Mouse (Mus musculus) hindbrain, embryonic 15.5 days (tissue): ENCODE data around the gene Fam172a. TPM values are rescaled to one million over a fixed set of nuclear protein-coding genes. Genes with fewer than 3 reads are reported as not detected.
"Not testable (repeated sequence)": the region's sequence is repeated elsewhere in the genome, so short reads cannot be mapped to it uniquely, and the experiment has no call there.

Experiments used
- ATAC-seq: fragments of 200-750 bp; cut with Nextera tagmentation; 2 replicates; pipeline ENCODE4 v1.8.0; 2017; ENCODE audit warnings: low read depth, moderate number of reproducible peaks, moderate TSS enrichment; ENCODE audit not compliant: low FRiP score
- H3K27ac ChIP-seq: fragments of 300-500 bp; sonication (generic); replicated peaks from 2 replicates; pipeline ENCODE4 v1.5.1; 2015; ENCODE audit warnings: mild to moderate bottlenecking, inconsistent platforms
- H3K27me3 ChIP-seq: fragments of 300-500 bp; sonication (generic); 2 replicates; pipeline ENCODE4 v1.6.1; 2015; ENCODE audit warnings: control low read depth, inconsistent platforms
- H3K36me3 ChIP-seq: fragments of 300-500 bp; sonication (generic); 2 replicates; pipeline ENCODE4 v1.6.1; 2015; ENCODE audit warnings: control low read depth, inconsistent platforms
- H3K4me1 ChIP-seq: fragments of 300-500 bp; sonication (generic); replicated peaks from 2 replicates; pipeline ENCODE4 v1.6.1; 2015; ENCODE audit warnings: control low read depth, inconsistent platforms
- H3K4me2 ChIP-seq: fragments of 300-500 bp; sonication (generic); 2 replicates; pipeline ENCODE4 v1.6.1; 2015; ENCODE audit warnings: moderate library complexity, mild to moderate bottlenecking, inconsistent platforms
- H3K4me3 ChIP-seq: fragments of 300-500 bp; sonication (generic); 2 replicates; pipeline ENCODE4 v1.5.1; 2015; ENCODE audit warnings: mild to moderate bottlenecking, inconsistent platforms
- H3K9ac ChIP-seq: fragments of 300-500 bp; sonication (generic); 2 replicates; pipeline ENCODE4 v1.6.1; 2015; ENCODE audit warnings: inconsistent platforms
- H3K9me3 ChIP-seq: fragments of 300-500 bp; sonication (generic); 2 replicates; pipeline ENCODE4 v1.6.1; 2016; ENCODE audit warnings: control low read depth, inconsistent platforms
- WGBS: fragments of 180-500 bp; shearing (Covaris S2); methylation state at CpG from one replicate; pipeline ENCODE4 v1.1.7; 2015; 5-methylcytosine and 5-hydroxymethylcytosine counted together
- polyA plus RNA-seq: library from polyadenylated mRNA; unstranded; fragments of >200 nt; fragmentation: Nextera tagmentation; extraction: Ambion mirVana; gene quantifications from 2 replicates; pipeline ENCODE4 v1.2.1, GENCODE M21; 2015

Gene Fam172a
- polyA plus RNA-seq, result 38.2 and 42.1 TPM in 2 replicates

GRCm38 (mm10) chr13:77701733-77702132 lies at the start of gene Fam172a:
Gene Fam172a (plus strand): TSS chr13:77702033.
- H3K4me3 ChIP-seq, ATAC-seq, H3K4me1 ChIP-seq, H3K9me3 ChIP-seq, H3K36me3 ChIP-seq, H3K9ac ChIP-seq, H3K27ac ChIP-seq, H3K4me2 ChIP-seq, H3K27me3 ChIP-seq: not testable (repeated sequence)
- no CpG with 5 or more reads among the region's 6 CpGs for WGBS

GRCm38 (mm10) chr13:77688651-77689050 lies 13.2 kb upstream of the Fam172a start:
- Histone ChIP-seq H3K9ac (no peak overlapping the region), H3K4me1 (no peaks in the 10 kb centered on the region), H3K36me3 (no peaks in the 10 kb centered on the region), H3K4me2 (no peak overlapping the region), H3K4me3 (no peak overlapping the region), H3K27ac (no peak overlapping the region), H3K27me3 (no peaks in the 10 kb centered on the region), H3K9me3 (no peaks in the 10 kb centered on the region)
- 28% methylated on average over 2 of the region's 2 CpGs for WGBS
- no peak for ATAC-seq

GRCm38 (mm10) chr13:77708514-77709013 lies 6.7 kb downstream of the Fam172a start:
- Histone ChIP-seq H3K9me3 (no peaks in the 10 kb centered on the region), H3K4me1 (peaks cover 16% of the 10 kb centered on the region), H3K36me3 (no peaks in the 10 kb centered on the region), H3K4me2 (peak overlapping the region; percentile 86), H3K27me3 (no peaks in the 10 kb centered on the region), H3K4me3 (peak overlapping the region; percentile 99), H3K27ac (peak overlapping the region; percentile 60; the same call in 1 of the 2 replicates), H3K9ac (peak overlapping the region; percentile 82)
- peak; percentile 98 for ATAC-seq
- under 1% methylated on average over 35 of the region's 35 CpGs for WGBS

- Histone ChIP-seq H3K27ac (no peak overlapping the region), H3K27me3 (no peaks in the 10 kb centered on the region), H3K4me1 (no peaks in the 10 kb centered on the region), H3K9me3 (no peaks in the 10 kb centered on the region), H3K9ac (no peak overlapping the region), H3K4me3 (no peak overlapping the region), H3K4me2 (no peak overlapping the region), H3K36me3 (no peaks in the 10 kb centered on the region)
- WGBS, result 94% methylated on average over 2 of the region's 2 CpGs
- no peak for ATAC-seq
These were observed 15.7 kb downstream of the Fam172a start for GRCm38 (mm10) chr13:77717499-77717898.

- Histone ChIP-seq H3K4me2 (no peak overlapping the region), H3K9ac (no peak overlapping the region), H3K27me3 (no peaks in the 10 kb centered on the region), H3K4me1 (no peaks in the 10 kb centered on the region), H3K36me3 (no peaks in the 10 kb centered on the region), H3K27ac (no peak overlapping the region), H3K9me3 (no peaks in the 10 kb centered on the region), H3K4me3 (no peak overlapping the region)
- ATAC-seq, result no peak
These were observed 41.0 kb downstream of the Fam172a start for GRCm38 (mm10) chr13:77742822-77743221.

- ATAC-seq, result no peak
- H3K4me1 ChIP-seq, result no peaks in the 10 kb centered on the region
- no peak overlapping the region for H3K4me2 ChIP-seq
- WGBS, result 84% methylated on average over 2 of the region's 2 CpGs
- H3K9me3 ChIP-seq, result no peaks in the 10 kb centered on the region
- H3K9ac ChIP-seq, result no peak overlapping the region
- H3K36me3 ChIP-seq, result no peaks in the 10 kb centered on the region
- H3K27me3 ChIP-seq, result no peaks in the 10 kb centered on the region
- H3K27ac ChIP-seq, result no peak overlapping the region
- H3K4me3 ChIP-seq, result no peak overlapping the region
These were observed 75.8 kb downstream of the Fam172a start for GRCm38 (mm10) chr13:77777606-77778005.

- not testable (repeated sequence) for H3K4me1 ChIP-seq, H3K36me3 ChIP-seq, H3K4me3 ChIP-seq, H3K27me3 ChIP-seq, H3K9ac ChIP-seq, H3K4me2 ChIP-seq, H3K9me3 ChIP-seq, ATAC-seq, H3K27ac ChIP-seq
- WGBS, result 100% methylated on average over 2 of the region's 2 CpGs
These were observed 105.5 kb downstream of the Fam172a start for GRCm38 (mm10) chr13:77807341-77807740.

GRCm38 (mm10) chr13:77810449-77810848 lies 108.6 kb downstream of the Fam172a start:
- Histone ChIP-seq H3K9ac (no peak overlapping the region), H3K9me3 (no peaks in the 10 kb centered on the region), H3K4me2 (no peak overlapping the region), H3K4me1 (no peaks in the 10 kb centered on the region), H3K4me3 (no peak overlapping the region), H3K27ac (no peak overlapping the region), H3K36me3 (no peaks in the 10 kb centered on the region), H3K27me3 (no peaks in the 10 kb centered on the region)
- no peak for ATAC-seq
- WGBS, result 100% methylated on average over 1 of the region's 1 CpGs

- H3K9ac ChIP-seq, result no peak overlapping the region
- no peak for ATAC-seq
- H3K9me3 ChIP-seq, result no peaks in the 10 kb centered on the region
- 94% methylated on average over 4 of the region's 4 CpGs for WGBS
- no peaks in the 10 kb centered on the region for H3K36me3 ChIP-seq
- no peaks in the 10 kb centered on the region for H3K4me1 ChIP-seq
- no peak overlapping the region for H3K4me2 ChIP-seq
- H3K4me3 ChIP-seq, result no peak overlapping the region
- H3K27me3 ChIP-seq, result no peaks in the 10 kb centered on the region
- H3K27ac ChIP-seq, result no peak overlapping the region
These were observed 124.3 kb downstream of the Fam172a start for GRCm38 (mm10) chr13:77826138-77826537.

- no peak overlapping the region for H3K4me3 ChIP-seq
- no peak overlapping the region for H3K27ac ChIP-seq
- no peak for ATAC-seq
- no peaks in the 10 kb centered on the region for H3K27me3 ChIP-seq
- no peaks in the 10 kb centered on the region for H3K9me3 ChIP-seq
- 100% methylated on average over 2 of the region's 2 CpGs for WGBS
- H3K36me3 ChIP-seq, result no peaks in the 10 kb centered on the region
- no peak overlapping the region for H3K9ac ChIP-seq
- H3K4me2 ChIP-seq, result no peak overlapping the region
- H3K4me1 ChIP-seq, result no peaks in the 10 kb centered on the region
These were observed 141.3 kb downstream of the Fam172a start for GRCm38 (mm10) chr13:77843017-77843654.

- Histone ChIP-seq H3K4me2 (no peak overlapping the region), H3K27me3 (no peaks in the 10 kb centered on the region), H3K36me3 (no peaks in the 10 kb centered on the region), H3K4me1 (no peaks in the 10 kb centered on the region), H3K9me3 (no peaks in the 10 kb centered on the region), H3K9ac (no peak overlapping the region), H3K4me3 (no peak overlapping the region), H3K27ac (no peak overlapping the region)
- ATAC-seq, result no peak
- 72% methylated on average over 4 of the region's 4 CpGs for WGBS
These were observed 147.0 kb downstream of the Fam172a start for GRCm38 (mm10) chr13:77848868-77849267.

- Histone ChIP-seq H3K9me3 (no peaks in the 10 kb centered on the region), H3K27ac (no peak overlapping the region), H3K36me3 (no peaks in the 10 kb centered on the region), H3K4me1 (no peaks in the 10 kb centered on the region), H3K4me2 (no peak overlapping the region), H3K4me3 (no peak overlapping the region), H3K27me3 (no peaks in the 10 kb centered on the region), H3K9ac (no peak overlapping the region)
- WGBS, result 94% methylated on average over 1 of the region's 1 CpGs
- peak; percentile 48; the same call in 1 of the 2 replicates for ATAC-seq
These were observed 163.0 kb downstream of the Fam172a start for GRCm38 (mm10) chr13:77864804-77865203.

GRCm38 (mm10) chr13:77868314-77868713 lies 166.5 kb downstream of the Fam172a start:
- ATAC-seq, result no peak

More at GRCm38 (mm10) chr13:77868314-77868713, 166.5 kb downstream of the Fam172a start:
- H3K27me3 ChIP-seq, result no peaks in the 10 kb centered on the region
- no peaks in the 10 kb centered on the region for H3K4me1 ChIP-seq
- no peaks in the 10 kb centered on the region for H3K36me3 ChIP-seq
- no peak overlapping the region for H3K9ac ChIP-seq
- 37% methylated on average over 2 of the region's 2 CpGs for WGBS
- no peaks in the 10 kb centered on the region for H3K9me3 ChIP-seq
- H3K4me3 ChIP-seq, result no peak overlapping the region
- no peak overlapping the region for H3K27ac ChIP-seq
- H3K4me2 ChIP-seq, result no peak overlapping the region
